Mouse (Mus musculus) right cerebral cortex, postnatal 25 days (tissue): Measurements from ENCODE around the gene Fam20b.

Source experiments
- DNase-seq: peaks from one replicate; pipeline ENCODE4 v3.0.0; 2022

Fam20b gene

DNA sequence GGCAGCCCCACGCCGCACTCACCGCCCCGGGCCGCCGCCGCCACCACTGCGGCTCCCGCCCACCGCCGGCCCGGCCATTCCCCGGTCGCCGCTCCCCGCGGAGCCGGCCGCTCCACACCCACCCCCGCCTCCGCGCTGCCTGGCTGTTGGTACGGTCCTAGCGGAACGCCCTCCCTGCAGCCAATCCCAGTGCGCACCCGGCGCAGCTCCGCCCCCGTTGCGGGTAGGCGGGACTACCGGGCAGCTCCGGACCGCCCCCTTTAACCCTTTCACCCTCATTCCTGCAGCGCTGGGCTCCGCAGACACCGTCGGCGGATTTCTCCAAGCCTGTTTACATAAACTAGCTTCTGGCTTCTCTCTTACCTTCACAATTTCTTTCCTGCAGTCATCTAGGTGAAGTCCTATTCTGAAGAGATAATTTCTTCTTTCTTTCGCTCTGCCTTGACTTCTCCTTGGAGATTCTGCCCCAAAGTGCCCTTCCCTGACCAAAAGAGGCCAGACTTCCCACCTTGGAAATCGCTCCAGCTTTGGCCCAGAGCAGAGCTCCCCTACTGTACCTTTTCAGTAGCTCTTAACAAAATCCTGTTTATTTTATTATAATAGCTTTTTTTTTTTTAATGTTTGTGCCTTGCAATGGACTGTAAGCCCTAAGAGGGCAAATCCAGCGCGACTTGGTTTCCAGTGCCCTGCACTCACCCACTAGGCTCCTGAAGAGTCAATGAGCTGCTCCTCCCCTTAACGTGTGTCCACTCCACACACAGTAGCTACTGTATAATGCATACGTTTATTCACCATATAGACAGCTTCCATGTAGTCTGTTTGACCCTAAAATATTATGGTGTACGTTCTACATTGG is at the start of gene Fam20b:
TSS of gene Fam20b (minus strand) at position 137 of the 856 bp plus-strand sequence.
- DNase-seq = peak; percentile 98

- DNase-seq = peak; percentile 46
Measured at GRCm38 (mm10) chr1:156765311-156765710, 46.4 kb upstream of the Fam20b start.

DNA sequence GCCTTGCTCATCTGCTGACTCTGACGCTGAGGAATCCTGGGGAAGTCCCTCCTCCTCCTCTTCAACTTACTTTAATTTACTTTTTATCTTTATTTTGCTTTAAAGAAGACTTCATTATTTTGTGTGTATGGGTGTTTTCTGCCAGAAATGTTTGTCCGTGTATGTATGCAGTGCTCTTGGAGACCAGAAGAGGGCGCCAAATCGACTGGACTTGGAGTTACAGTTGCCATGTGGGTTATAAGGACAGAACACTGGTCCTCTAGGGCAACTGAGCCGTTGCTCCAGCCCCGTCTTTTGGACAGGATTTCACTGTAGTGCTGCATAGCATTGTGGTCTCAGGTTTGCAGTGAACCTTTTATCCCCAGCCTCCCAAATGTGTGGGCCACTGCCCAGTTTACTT is 45.7 kb upstream of the Fam20b start:
- no peak for DNase-seq

DNA sequence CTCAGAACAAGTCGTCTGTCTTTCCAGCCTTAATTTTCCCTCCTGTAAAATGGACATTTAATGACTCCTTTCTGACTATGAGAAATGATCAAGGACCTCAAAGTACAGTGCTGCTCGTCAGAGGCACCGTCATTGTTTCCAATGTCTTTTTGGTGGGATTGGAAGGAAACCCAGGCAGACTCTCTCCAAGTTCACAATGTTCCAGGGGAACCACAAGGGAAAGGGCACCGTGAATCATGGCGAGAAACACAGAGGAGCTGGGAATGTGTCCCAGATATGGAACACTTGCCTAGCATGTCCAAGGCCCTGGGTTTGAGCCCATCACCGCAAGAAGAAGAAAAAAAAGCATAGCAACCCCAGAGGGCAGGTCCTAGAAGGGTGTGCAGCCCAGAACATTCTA is 44.4 kb upstream of the Fam20b start:
- no peak for DNase-seq

DNA sequence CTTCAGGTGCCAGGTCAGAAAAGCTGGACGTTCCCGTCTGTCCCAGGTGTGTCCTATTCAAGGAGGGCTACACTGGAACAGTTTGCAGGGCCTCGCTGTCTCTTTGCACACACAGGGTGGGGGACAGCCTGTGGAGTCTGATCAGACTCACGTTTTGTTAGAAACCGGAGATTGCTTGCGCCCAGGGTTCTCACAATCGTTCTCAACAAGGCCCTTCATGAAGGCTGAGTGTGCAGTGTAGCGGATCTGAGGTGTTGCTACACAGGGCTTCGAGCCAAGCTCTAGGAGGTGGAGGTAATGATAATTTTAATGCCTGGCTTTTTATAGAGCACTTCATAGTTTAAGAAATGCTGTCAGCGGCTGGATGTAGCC is 42.5 kb upstream of the Fam20b start:
- no peak for DNase-seq

GRCm38 (mm10) chr1:156760549-156761429 is 41.9 kb upstream of the Fam20b start:
- DNase-seq = no peak

GRCm38 (mm10) chr1:156758326-156758725 is 39.4 kb upstream of the Fam20b start:
- no peak for DNase-seq

- DNase-seq = no peak
Measured at GRCm38 (mm10) chr1:156754608-156755413, 35.9 kb upstream of the Fam20b start.

- no peak for DNase-seq
Measured at GRCm38 (mm10) chr1:156752990-156753389, 34.1 kb upstream of the Fam20b start.

- peak; percentile 48 for DNase-seq
Measured at GRCm38 (mm10) chr1:156752020-156752724, 33.3 kb upstream of the Fam20b start.

GRCm38 (mm10) chr1:156750261-156750660 is 31.4 kb upstream of the Fam20b start:
- no peak for DNase-seq

DNA sequence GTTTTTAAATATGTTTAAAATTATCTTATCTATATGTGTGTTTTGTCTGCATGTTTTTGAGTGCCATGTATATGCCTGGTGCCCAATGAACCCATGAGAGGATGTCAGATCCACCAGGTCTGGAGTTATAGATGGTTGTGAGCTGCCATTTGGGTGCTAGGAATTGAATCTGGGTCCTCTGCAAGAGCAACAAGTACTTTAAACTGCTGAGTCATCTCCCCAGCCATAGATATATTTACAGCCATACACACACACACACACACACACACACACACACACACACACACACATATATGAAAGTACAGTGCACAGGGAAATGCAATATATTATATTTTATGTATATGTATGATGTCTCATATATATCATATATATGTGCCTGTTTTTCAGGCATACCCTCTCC is 30.2 kb upstream of the Fam20b start:
- no peak for DNase-seq

- DNase-seq = no peak
Measured at GRCm38 (mm10) chr1:156748435-156749005, 29.6 kb upstream of the Fam20b start.

DNA sequence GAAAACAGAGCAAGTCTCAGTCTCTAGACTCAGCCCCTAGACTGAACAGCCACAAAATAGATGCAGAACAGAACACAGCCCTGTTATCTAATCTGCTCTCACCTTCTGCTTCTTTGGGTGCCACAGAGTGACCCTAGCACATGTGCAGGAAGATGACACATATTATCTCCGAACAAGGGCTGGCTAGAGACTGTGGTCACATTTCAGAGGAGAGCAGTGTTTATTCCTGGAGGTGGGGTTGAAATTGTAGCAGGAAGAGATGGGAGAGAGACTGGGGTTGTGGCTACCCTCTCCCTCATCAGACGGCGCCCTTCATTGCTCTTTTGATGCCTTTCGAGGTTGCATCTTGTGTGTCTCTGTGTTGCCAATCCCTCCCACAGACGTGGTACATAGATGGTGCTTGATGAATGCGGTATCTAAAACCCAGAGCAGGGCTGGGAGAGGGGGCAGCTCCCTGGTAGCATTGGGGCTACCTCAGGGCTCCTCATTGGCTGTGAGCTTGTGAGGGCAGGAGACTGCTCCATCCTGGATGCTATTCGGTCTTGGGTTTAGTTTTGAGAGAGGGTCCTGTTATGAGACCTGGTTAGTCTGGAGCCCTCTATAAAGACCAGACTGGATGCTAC is 26.4 kb upstream of the Fam20b start:
- DNase-seq = no peak

DNA sequence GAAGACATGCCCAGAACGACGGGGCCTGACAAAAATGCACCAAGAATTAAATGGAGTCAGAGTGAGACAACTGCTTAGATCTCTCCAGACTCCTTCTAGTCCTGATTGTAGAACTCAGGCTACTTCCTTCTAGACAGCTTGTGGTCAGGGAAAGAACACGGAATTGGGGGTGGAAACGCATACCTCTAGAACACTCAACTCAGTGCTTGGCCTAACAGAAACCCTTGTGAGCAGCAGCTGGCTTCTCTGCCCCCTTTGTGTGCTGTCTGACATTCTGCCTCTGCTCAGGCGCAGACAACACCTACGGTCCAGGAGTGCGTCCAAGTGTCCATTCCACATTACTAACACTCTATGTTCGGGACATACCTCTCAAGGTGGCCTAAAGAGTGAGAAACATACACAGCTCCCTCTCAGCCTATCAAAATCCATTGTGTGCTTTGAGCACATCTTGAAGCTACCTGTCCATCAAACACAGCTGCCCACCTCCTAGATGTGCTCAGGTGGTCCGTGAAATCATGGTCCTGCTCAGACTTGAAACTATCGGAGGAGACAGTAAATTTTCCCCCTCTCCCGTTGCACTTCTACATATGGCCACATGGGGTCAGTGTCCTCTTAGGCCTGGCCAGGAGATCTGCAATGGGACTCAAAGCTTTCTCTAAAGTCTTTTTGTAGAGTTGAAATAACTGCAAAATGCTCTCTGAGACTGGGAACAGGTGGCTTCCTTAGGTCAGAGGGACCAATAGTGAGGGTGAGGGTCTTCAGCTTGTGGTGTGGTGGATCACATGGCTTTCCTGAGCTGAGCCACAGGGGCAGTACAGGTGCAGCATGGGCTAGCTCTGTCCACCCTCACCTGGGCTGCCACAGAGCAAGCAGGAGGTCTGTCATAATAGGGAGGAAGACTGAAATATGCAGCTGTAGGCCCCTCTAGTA is 22.9 kb upstream of the Fam20b start:
- peak; percentile 48 for DNase-seq

DNA sequence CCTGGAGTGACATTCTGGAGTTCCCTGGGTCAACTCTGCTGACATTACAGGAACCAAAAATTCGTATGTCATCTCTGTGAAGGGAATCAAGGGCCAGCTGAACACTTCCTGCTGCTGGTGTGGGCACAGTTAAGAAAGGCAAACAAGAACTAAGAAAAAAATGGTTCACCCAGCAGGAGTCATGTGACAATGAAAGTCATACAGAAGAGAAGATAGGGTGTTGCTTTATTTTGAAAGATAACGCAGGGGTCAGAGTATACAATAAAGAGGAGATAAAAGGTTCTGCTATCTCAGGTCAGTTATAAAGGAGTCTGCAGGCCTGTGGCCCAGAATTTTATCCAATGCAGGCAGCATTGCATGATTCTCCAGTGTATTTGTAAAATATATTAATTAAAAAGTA is 16.9 kb upstream of the Fam20b start:
- no peak for DNase-seq

DNA sequence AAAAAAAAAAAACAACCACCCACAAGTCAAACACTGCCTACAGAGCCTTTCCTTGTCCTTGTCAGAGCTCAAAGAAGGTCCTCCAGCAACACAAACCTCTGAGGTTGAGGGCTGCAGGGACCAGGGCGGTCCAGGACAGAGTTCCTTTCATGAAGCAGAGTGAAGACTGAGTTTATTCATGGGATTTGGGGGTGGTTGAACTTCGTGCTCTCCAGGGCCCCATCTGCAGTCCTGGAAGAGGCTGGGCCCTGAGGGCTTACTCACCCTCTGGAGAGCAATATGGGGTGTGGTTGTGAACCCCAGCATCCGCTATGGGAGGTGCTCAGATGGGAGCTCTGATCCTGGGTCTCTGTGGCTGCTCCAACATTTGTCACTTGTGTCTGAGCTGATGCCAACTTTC is 15.1 kb upstream of the Fam20b start:
- no peak for DNase-seq

DNA sequence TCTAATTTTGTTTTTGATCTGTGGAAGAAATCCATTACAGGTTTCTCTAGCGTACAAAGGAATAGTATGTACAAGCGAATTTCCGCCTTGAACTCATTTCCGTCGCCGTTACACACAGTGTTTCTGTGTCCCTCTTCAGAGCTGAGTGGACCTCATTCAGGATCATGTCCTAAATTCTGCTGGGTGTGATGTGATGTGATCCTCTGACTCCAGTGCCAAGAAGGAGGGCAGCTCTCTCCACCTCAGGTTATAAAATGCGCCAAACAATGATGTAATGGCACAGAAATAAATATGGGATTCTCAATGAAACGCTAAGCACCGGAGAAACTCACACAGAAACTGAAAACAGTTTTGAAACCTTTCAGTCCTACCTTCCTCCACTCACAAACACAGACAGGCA is 14.7 kb upstream of the Fam20b start:
- no peak for DNase-seq

DNA sequence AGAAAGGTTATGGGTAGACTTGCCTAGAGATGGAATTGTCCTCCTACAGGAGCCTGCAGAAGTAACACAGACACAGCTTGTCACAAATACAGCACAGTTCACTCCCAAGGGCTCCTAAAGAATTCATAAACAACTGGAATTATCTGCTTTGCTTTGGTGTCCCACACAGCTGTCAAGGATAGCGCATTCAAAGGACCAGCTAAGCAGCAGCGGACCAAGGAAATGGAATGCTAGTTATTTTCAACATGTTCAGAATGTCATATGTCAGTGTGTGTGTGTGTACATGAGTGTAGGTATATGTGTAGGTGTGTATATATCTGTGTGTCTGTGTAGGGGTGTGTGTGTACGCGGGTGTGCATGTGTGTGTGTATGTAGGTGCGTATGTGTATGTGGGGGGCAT is 14.1 kb upstream of the Fam20b start:
- no peak for DNase-seq

DNA sequence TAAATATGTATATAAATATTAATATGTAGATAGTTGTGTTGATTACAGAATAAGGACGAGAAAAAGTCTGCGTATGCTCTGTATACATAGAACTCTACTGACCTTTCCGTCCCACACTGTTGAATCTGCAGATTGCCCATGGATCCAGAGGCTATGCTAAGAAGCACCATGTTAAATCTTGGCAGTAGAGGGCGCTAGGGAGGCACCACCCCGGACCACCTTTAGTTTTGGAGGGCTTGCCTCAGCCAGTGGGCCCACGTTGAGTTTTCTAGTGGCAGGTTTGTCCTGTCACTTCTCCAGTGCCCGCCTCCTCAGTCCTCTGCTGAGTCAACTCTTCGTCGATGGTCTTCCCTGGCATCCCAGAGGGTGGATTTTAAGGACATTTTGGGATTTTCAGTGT is 11.9 kb upstream of the Fam20b start:
- DNase-seq = no peak
